Mouse (Mus musculus) cerebellum, adult 2 months (tissue): Measurements from ENCODE around the gene Ino80. TPM values are rescaled to one million over a fixed set of nuclear protein-coding genes. Genes with fewer than 3 reads are reported as not detected.
"Not testable (repeated sequence)": the region's sequence is repeated elsewhere in the genome, so short reads cannot be mapped to it uniquely, and the experiment has no call there.

Experiments
- DNase-seq, 2 experiments: peaks; one replicate each; pipeline ENCODE4 v3.0.0; 2021
- H3K27ac ChIP-seq: fragments of 200-500 bp; 2 replicates; pipeline ENCODE4 v1.5.1; 2012; ENCODE audit warnings: low read length, control low read depth, inconsistent platforms; ENCODE audit not compliant: insufficient read depth
- H3K27me3 ChIP-seq: fragments of 200-500 bp; 2 replicates; pipeline ENCODE4 v1.6.1; 2012; ENCODE audit warnings: inconsistent platforms, mild to moderate bottlenecking, low read length, moderate library complexity; ENCODE audit not compliant: control insufficient read depth, insufficient read depth
- H3K4me1 ChIP-seq: fragments of 200-500 bp; 2 replicates; pipeline ENCODE4 v1.6.1; 2011; ENCODE audit warnings: low read length; ENCODE audit not compliant: control insufficient read depth, insufficient read depth
- H3K4me3 ChIP-seq: fragments of 200-500 bp; replicated peaks from 2 replicates; pipeline ENCODE3; 2011; ENCODE audit warnings: mild to moderate bottlenecking, low read depth, low read length, control low read depth; ENCODE audit not compliant: insufficient read depth
- CTCF ChIP-seq: fragments of 200-500 bp; IDR thresholded peaks from 2 replicates; pipeline ENCODE4 v1.5.1; 2011; ENCODE audit warnings: low read depth, mild to moderate bottlenecking, control low read depth, low read length, moderate library complexity, borderline replicate concordance; ENCODE audit not compliant: insufficient read depth
- POLR2A ChIP-seq: fragments of 200-500 bp; IDR thresholded peaks from 2 replicates; pipeline ENCODE4 v1.6.1; 2011; ENCODE audit warnings: low read length, control low read depth, borderline replicate concordance; ENCODE audit not compliant: insufficient read depth
- WGBS: fragments of 180-500 bp; shearing (Covaris S2); methylation state at CpG from one replicate; pipeline ENCODE4 v1.1.7; 2018; 5-methylcytosine and 5-hydroxymethylcytosine counted together
- polyA plus RNA-seq: library from polyadenylated mRNA; depleted of rRNA; stranded (reverse); fragments of >200 nt; gene quantifications from 2 replicates; pipeline ENCODE4 v1.2.3, GENCODE M21; 2012; rRNA removed

Ino80 gene
- polyA plus RNA-seq: 17.1 and 17.3 TPM in 2 replicates

- WGBS: under 1% methylated on average over 70 of the region's 72 CpGs
- H3K27me3 ChIP-seq: no peaks in the 10 kb centered on the region
- H3K27ac ChIP-seq: peak within 1 kb of the TSS; percentile 97
- TF ChIP-seq POLR2A (peak; percentile 81; the same call in 1 of the 2 replicates), CTCF (no peak)
- H3K4me1 ChIP-seq: peaks cover 5% of the 10 kb centered on the region; the same call in 1 of the 2 replicates
- peak; percentile 99 for DNase-seq
- H3K4me3 ChIP-seq: peak within 1 kb of the TSS; percentile 94
Observed at GRCm38 (mm10) chr2:119477571-119478396, at the start of gene Ino80. Ino80 (minus strand) TSS chr2:119477687.

DNA sequence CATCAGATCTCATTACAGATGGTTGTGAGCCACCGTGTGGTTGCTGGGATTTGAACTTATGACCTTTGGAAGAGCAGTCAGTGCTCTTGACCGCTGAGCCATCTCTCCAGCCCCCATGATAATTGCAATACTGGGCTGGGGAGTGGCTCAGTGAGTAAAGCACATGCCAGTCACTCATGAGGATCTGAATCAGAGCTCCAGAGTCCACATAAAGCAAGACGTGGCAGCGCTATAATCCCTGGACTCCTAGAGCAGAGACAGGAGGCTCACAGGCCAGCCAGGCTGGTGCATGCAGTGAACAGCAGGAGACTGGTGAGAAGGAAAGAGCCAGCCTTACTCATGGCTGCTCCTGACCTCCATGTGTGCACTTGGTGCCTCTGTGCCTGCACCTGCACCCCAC is 47.9 kb upstream of the Ino80 start:
- no peaks in the 10 kb centered on the region for H3K4me1 ChIP-seq
- 24% methylated on average over 4 of the region's 4 CpGs for WGBS
- no peak for TF ChIP-seq POLR2A
- TF ChIP-seq CTCF: no peak
- no peak overlapping the region for H3K4me3 ChIP-seq
- H3K27ac ChIP-seq: no peak overlapping the region
- DNase-seq: no peak
- no peaks in the 10 kb centered on the region for H3K27me3 ChIP-seq

DNA sequence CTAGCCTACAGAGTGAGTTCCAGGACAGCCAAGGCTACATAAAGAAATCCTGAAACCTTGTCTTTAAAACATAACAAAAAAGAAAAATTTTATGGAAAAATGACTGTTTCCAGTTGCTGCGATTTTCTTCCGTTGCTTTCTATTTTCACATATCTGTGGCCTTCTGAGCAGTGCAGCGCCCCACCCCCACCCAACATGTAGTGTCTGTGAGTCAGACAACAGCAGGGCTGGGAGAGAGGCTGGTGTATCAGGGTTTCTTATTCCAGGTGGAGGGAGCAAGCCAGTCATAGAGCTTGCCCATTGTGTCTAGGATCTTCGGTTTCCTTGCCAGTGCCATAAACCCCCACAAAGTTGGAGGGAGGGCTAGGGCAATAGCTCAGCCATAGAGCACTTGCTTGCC is 46.3 kb upstream of the Ino80 start:
- DNase-seq: no peak
- TF ChIP-seq POLR2A: no peak
- no peak for TF ChIP-seq CTCF
- no peak overlapping the region for H3K4me3 ChIP-seq
- H3K4me1 ChIP-seq: no peaks in the 10 kb centered on the region
- no peaks in the 10 kb centered on the region for H3K27me3 ChIP-seq
- WGBS: 73% methylated on average over 4 of the region's 4 CpGs
- H3K27ac ChIP-seq: no peak overlapping the region

DNA sequence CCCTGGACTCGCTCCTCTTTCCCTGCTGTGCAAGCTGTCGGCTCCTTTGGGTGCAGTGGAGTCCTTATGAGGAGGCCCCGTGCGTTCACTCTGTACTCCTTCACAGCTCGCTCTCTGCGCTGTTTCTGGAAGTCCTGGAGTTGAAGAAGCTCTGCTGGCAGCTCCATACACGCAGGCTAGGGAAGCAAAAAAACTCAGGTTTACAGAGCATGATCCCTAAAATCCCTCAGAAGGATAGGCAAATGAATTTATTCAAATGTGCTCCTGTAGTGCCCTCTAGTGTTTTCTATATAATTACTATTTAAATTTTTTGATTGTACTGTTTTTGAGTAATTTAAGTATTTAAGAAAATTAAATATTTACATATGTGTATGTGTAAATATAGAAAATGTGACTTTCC is 43.1 kb upstream of the Ino80 start:
- Histone ChIP-seq H3K4me1 (no peaks in the 10 kb centered on the region), H3K27me3 (no peaks in the 10 kb centered on the region), H3K4me3 (no peak overlapping the region), H3K27ac (no peak overlapping the region)
- 31% methylated on average over 7 of the region's 7 CpGs for WGBS
- TF ChIP-seq CTCF: peak; percentile 30; the same call in 1 of the 2 replicates
- TF ChIP-seq POLR2A: no peak
- peak; percentile 3 to 8 for DNase-seq

- no peaks in the 10 kb centered on the region for H3K4me1 ChIP-seq
- TF ChIP-seq POLR2A: no peak
- no peak for TF ChIP-seq CTCF
- 70% methylated on average over 5 of the region's 5 CpGs for WGBS
- H3K4me3 ChIP-seq: no peak overlapping the region
- no peak for DNase-seq
- H3K27me3 ChIP-seq: no peaks in the 10 kb centered on the region
- no peak overlapping the region for H3K27ac ChIP-seq
Observed at GRCm38 (mm10) chr2:119516811-119517210, 39.3 kb upstream of the Ino80 start.

DNA sequence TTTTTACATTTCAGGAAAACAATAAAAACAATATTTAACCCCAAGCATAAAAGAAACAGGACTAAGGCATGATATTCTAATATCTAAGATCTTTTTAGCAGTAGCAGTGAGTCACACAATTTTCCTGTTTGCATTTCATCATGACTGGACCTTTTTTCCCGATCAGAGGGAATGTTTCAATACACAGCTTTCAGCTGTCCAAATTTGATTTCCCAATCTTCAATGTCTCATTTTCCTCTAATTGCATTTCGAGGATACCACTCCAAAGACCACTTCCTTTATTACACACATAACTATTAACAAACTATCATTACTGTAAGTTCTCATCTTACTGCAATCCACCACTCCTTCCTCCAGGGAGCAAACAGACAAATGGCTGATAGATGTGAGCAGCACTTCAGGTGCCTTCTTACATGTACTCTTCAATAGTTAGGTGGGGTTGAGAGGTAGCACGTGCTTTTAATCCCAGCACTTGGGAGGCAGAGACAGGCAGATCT is 36.6 kb upstream of the Ino80 start:
- no peak for DNase-seq
- 79% methylated on average over 3 of the region's 3 CpGs for WGBS

GRCm38 (mm10) chr2:119512292-119512691 is 34.8 kb upstream of the Ino80 start:
- 82% methylated on average over 3 of the region's 3 CpGs for WGBS
- no peak overlapping the region for H3K27ac ChIP-seq
- H3K27me3 ChIP-seq: no peaks in the 10 kb centered on the region
- no peaks in the 10 kb centered on the region for H3K4me1 ChIP-seq
- TF ChIP-seq POLR2A (no peak), CTCF (no peak)
- DNase-seq: no peak
- H3K4me3 ChIP-seq: no peak overlapping the region

More for the DNA sequence above, 36.6 kb upstream of the Ino80 start:
- TF ChIP-seq CTCF (no peak), POLR2A (no peak)
- Histone ChIP-seq H3K4me1 (no peaks in the 10 kb centered on the region), H3K27ac (no peak overlapping the region), H3K4me3 (no peak overlapping the region), H3K27me3 (no peaks in the 10 kb centered on the region)

- DNase-seq: no peak
- no peaks in the 10 kb centered on the region for H3K4me1 ChIP-seq
- H3K27ac ChIP-seq: no peak overlapping the region
- no peak overlapping the region for H3K4me3 ChIP-seq
- H3K27me3 ChIP-seq: no peaks in the 10 kb centered on the region
- no peak for TF ChIP-seq POLR2A
- no peak for TF ChIP-seq CTCF
- 82% methylated on average over 2 of the region's 2 CpGs for WGBS
Observed at GRCm38 (mm10) chr2:119510856-119511255, 33.4 kb upstream of the Ino80 start.

DNA sequence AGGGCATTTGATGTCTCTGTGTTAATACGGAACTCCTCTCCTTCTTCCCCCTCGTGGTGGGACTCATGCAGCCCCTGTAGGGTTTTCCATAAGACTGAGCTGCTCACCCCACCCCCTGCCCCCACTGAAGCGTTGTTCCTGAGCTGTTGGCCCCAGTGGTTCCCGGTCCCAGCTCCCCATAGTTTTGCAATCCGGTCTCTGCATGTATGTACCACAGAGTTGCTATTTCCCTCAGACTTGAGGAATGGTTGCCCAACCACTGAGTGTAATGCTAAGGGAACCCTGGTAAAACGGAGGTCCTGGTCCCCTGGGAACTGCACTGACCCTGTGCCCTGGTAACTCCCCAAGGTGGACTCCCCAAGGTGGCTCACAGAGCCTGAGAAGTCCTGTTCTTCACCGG is 31.0 kb upstream of the Ino80 start:
- not testable (repeated sequence) for H3K27me3 ChIP-seq, DNase-seq, H3K4me1 ChIP-seq, H3K4me3 ChIP-seq, H3K27ac ChIP-seq
- 63% methylated on average over 7 of the region's 7 CpGs for WGBS
